Mouse (Mus musculus): ENCODE measurements around the gene Apbb2. TPM values are rescaled to one million over a fixed set of nuclear protein-coding genes. Genes with fewer than 3 reads are reported as not detected.

Apbb2 gene
- polyA plus RNA-seq, 1 experiment from 2014 or later = 126 TPM

DNA sequence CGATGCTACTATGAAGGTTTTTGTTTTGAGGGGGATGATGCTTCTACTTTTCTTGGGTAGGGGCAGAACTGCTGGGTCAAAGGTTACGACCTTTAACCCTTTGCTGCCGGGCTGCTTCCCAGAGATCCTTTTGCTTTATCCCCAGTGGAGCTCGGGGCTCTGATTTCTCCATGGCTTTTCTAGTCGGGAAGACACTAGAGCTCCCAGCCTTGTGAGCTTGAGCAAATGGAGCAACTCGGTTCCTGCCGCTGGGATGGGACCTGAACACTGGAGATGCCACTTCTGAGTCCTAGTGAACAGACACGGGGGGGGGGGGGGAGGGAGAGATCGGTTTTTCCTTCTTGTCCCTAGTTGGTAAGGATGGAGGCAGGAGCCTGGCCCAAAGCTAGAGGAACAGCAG lies 308.3 kb downstream of the Apbb2 start:
- Histone ChIP-seq H3K27ac (no peak overlapping the region), H3K4me2 (no peak overlapping the region), H3K36me3 (peaks cover 73% of the 10 kb centered on the region), H3K9me3 (no peaks in the 10 kb centered on the region), H3K9ac (no peak overlapping the region), H3K27me3 (no peaks in the 10 kb centered on the region), H3K4me1 (replicated peaks) (peaks cover 3% of the 10 kb centered on the region), H3K4me3 (no peak overlapping the region)
- ATAC-seq (ENCODE audit: low FRiP score) = no peak
- WGBS = 49% methylated on average over 9 of the region's 9 CpGs

DNA sequence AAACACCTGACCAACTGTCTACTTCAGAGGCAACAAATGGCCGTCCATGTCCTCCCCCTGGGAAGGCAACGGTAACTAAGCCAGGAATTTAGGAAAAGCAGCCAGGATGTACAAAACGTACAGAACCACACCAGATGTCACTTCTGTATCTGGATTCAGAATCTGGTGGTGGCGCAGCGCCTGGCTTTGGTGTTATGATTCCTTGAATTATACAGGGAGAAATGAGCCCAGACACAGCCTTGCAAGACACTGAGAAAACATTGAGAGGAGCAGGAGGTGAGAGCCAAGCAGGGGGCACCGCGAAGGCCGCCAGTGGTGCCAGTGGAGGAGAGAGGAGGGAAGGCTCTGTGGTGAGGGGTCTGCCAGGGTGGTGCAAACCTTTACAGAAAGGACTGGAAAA lies 313.1 kb downstream of the Apbb2 start:
- H3K36me3 ChIP-seq = peaks cover 70% of the 10 kb centered on the region

DNA sequence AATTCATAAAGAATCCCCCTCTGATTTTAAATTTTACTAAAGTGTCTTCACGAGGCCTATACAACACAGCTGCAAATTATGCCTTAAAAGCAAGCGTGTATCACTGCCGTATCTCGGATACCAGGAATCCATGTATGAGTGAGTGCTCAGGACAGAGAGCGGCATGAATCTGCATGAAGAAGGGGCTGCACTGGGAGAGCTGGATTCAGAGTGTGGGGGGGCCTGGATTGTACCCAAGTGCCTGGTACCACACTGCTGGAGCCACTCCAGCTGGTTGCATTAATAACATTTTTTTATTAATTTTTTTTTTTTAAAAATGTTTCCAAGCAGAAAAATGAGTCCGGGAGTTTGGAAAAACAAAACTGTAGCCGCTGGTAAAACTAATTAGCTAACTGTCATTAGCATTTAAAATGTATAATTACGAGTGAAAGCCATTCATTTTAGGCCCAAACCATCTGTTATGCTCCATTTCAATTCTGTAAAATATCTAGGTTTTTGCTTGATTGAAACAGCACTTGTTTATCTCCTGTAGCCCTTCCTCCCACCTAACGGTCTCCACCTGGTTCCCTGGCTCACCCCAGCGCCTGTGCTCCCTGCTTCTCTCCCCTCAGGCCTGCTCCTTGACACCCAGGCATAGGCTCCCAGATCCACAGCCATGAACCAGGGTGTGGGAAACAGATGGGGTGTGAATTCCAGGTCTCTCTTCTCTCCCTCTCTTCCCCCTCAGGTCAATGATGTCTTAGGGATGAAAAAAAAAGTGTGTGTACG lies 314.1 kb downstream of the Apbb2 start:
- Histone ChIP-seq H3K4me2 (no peak overlapping the region), H3K9me3 (no peaks in the 10 kb centered on the region), H3K9ac (no peak overlapping the region), H3K27me3 (no peaks in the 10 kb centered on the region), H3K4me3 (no peak overlapping the region), H3K27ac (peak overlapping the region; percentile 83), H3K36me3 (peaks cover 63% of the 10 kb centered on the region), H3K4me1 (replicated peaks) (peaks cover 8% of the 10 kb centered on the region)
- 65% methylated on average over 11 of the region's 11 CpGs for WGBS
- ATAC-seq (ENCODE audit: low FRiP score) = 0 out of 2 replicates have a peak, but pooled peaks have one; percentile 26

More for the DNA sequence above, 313.1 kb downstream of the Apbb2 start:
- Histone ChIP-seq H3K4me2 (no peak overlapping the region), H3K9ac (no peak overlapping the region), H3K27me3 (no peaks in the 10 kb centered on the region), H3K4me1 (replicated peaks) (peaks cover 8% of the 10 kb centered on the region), H3K4me3 (no peak overlapping the region), H3K9me3 (no peaks in the 10 kb centered on the region), H3K27ac (peak overlapping the region; percentile 83)
- ATAC-seq (ENCODE audit: low FRiP score) = no peak
- WGBS = 83% methylated on average over 8 of the region's 8 CpGs

DNA sequence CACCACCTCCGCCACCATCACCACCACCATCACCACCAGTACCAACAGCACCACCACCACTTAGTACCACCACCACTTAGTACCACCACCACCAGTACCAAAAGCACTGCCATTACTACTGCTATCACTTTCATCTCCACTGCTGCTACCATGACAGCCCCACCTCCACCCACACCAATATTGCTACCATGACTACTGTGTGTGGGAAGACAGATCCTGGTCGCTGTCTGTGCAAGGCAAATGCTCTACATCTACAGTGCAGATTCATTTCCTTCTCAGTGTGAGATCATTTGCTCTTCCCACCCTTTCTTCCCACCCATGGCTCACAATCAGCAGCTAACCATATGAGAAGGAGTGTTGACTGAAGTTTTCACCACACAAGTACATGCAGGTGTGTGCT lies 315.7 kb downstream of the Apbb2 start:
- Histone ChIP-seq H3K27ac (no peak overlapping the region), H3K4me2 (no peak overlapping the region), H3K9ac (no peak overlapping the region), H3K4me3 (no peak overlapping the region), H3K36me3 (peaks cover 55% of the 10 kb centered on the region), H3K4me1 (replicated peaks) (peaks cover 8% of the 10 kb centered on the region), H3K27me3 (no peaks in the 10 kb centered on the region), H3K9me3 (no peaks in the 10 kb centered on the region)
- WGBS = 89% methylated on average over 2 of the region's 2 CpGs
- 0 out of 2 replicates have a peak, but pooled peaks have one; percentile 31 for ATAC-seq (ENCODE audit: low FRiP score)

DNA sequence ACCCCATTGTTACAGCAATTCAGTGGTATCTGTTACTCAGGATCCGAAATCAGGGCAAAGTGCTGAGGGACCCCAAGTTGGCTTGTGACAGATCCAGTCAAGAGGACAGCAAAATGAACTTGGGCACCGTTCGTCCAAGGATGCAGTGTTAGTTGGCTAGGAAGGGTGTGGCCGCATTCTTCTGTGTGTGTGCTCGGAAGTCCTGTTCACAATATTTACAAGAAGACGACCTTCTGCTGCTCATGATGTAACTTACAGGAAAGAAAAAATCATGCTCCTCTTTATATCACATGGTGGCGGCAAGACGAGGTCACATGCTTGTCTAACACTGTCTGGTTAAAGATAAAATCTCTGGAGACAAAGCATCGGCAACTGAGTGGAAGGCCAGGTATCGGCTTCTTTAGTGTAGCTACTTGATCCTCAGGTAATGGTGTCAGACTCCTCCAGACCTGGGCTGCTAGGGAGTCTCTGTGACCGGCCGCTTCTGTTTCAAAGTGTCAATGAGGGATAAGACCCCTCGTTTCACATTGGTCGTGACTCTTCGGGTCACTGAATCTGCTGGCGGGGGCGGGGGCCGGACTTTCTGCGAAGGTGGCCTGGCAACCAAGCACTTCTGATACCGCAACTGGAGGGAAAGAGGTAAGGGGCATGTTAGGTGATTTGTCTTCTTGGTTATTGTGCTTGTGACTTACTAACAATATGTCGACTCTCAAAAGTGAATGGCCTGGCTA lies 316.3 kb downstream of the Apbb2 start:
- ATAC-seq (ENCODE audit: low FRiP score) = no peak
- WGBS = 92% methylated on average over 21 of the region's 21 CpGs
- Histone ChIP-seq H3K9me3 (no peaks in the 10 kb centered on the region), H3K4me1 (replicated peaks) (peaks cover 8% of the 10 kb centered on the region), H3K27me3 (no peaks in the 10 kb centered on the region), H3K9ac (no peak overlapping the region), H3K4me3 (no peak overlapping the region), H3K36me3 (peaks cover 53% of the 10 kb centered on the region), H3K4me2 (no peak overlapping the region), H3K27ac (no peak overlapping the region)

DNA sequence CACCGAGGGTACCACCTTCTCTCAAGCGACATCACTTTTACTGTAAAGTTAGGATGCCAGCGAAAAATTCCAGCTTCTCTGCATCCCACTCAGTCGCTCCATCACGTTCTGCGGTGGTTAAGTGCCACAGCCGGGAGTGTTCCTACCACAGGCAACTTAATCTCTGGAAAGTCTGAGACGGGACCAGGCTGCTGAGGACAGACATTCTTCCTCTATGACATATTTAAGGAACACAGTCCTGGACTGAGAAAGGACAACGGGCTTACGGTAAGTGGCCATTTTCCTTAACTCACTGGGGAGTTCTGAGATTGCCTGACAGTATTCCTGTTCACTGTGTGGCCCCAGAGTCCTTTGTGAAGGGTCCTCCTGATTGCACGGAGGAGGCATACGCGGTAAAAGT lies 318.0 kb downstream of the Apbb2 start:
- no peak overlapping the region for H3K4me3 ChIP-seq
- H3K9ac ChIP-seq = no peak overlapping the region
- WGBS = 93% methylated on average over 13 of the region's 13 CpGs
- H3K4me1 ChIP-seq (replicated peaks) = peaks cover 7% of the 10 kb centered on the region
- ATAC-seq (ENCODE audit: low FRiP score) = no peak
- no peaks in the 10 kb centered on the region for H3K27me3 ChIP-seq
- H3K36me3 ChIP-seq = peaks cover 48% of the 10 kb centered on the region
- H3K9me3 ChIP-seq = no peaks in the 10 kb centered on the region
- H3K4me2 ChIP-seq = no peak overlapping the region
- no peak overlapping the region for H3K27ac ChIP-seq

DNA sequence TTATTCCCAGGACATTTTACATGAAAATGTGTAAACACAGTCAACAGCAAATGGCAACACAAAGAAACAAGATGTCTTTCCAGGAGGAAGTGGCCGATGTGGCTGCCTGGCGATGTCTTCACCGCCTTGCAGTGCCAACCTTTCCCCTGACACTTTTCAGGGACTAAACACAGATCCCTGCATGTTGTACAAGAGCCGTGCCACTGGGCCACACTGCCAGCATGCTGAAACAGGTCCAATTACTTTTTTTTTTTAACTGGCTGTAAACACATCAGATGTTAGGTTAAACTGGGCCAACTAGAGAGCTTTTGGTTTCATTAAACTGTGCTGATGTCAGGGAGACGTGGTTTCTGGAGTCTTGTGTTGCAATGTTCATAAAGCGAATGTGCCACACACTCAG lies 319.7 kb downstream of the Apbb2 start:
- Histone ChIP-seq H3K4me1 (replicated peaks) (no peaks in the 10 kb centered on the region), H3K27me3 (no peaks in the 10 kb centered on the region), H3K9ac (no peak overlapping the region), H3K9me3 (no peaks in the 10 kb centered on the region), H3K4me3 (no peak overlapping the region), H3K4me2 (no peak overlapping the region), H3K27ac (no peak overlapping the region), H3K36me3 (peaks cover 43% of the 10 kb centered on the region)
- WGBS = 97% methylated on average over 6 of the region's 6 CpGs
- ATAC-seq (ENCODE audit: low FRiP score) = no peak

DNA sequence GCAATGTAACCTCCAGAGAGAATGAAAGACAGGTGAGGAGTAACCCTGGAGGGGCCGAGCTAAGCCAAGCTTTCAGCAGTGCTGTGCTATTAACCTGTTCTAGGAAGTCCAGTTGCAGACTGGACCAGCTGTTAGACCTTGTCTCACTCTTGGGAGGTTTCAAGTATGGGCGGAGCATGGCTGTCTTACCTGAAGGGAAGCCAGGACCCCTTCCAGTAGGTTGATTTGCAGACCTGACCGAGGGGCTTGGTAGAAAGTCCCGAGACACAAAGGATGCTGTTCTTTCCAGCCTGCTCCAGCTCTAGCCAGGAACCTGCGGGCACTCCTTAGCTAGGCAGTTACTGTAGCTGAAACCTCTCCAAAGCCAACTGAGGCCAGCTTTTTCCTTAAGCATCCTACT lies 322.5 kb downstream of the Apbb2 start:
- WGBS = 95% methylated on average over 5 of the region's 5 CpGs
- Histone ChIP-seq H3K9ac (no peak overlapping the region), H3K4me3 (no peak overlapping the region), H3K9me3 (no peaks in the 10 kb centered on the region), H3K4me1 (replicated peaks) (no peaks in the 10 kb centered on the region), H3K4me2 (no peak overlapping the region), H3K27ac (no peak overlapping the region), H3K36me3 (peaks cover 29% of the 10 kb centered on the region), H3K27me3 (no peaks in the 10 kb centered on the region)
- ATAC-seq (ENCODE audit: low FRiP score) = no peak

DNA sequence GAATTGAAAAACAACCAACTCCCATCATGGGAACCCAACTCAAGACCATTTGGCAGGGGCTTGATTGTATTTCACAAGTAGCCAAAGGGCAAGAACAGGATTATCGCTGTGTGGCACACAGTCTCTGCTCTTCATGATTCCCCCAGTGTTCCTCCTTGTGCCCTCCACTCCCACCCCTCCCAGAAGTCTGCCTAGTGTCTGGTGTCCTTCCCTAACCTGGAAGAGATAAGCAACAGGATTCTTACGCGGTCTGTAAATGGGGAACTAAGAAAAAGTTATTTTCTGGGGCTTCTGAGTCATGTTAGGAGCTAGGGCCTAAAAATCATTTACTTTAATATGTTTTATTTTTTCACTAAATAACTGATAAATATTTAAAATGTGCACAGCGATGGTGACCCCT lies 323.6 kb downstream of the Apbb2 start:
- no peak for ATAC-seq (ENCODE audit: low FRiP score)
- no peak overlapping the region for H3K4me3 ChIP-seq
- no peak overlapping the region for H3K27ac ChIP-seq
- no peaks in the 10 kb centered on the region for H3K27me3 ChIP-seq
- no peak overlapping the region for H3K9ac ChIP-seq
- WGBS = 91% methylated on average over 4 of the region's 4 CpGs
- peaks cover 22% of the 10 kb centered on the region for H3K36me3 ChIP-seq
- H3K9me3 ChIP-seq = no peaks in the 10 kb centered on the region
- H3K4me1 ChIP-seq (replicated peaks) = no peaks in the 10 kb centered on the region
- H3K4me2 ChIP-seq = no peak overlapping the region

DNA sequence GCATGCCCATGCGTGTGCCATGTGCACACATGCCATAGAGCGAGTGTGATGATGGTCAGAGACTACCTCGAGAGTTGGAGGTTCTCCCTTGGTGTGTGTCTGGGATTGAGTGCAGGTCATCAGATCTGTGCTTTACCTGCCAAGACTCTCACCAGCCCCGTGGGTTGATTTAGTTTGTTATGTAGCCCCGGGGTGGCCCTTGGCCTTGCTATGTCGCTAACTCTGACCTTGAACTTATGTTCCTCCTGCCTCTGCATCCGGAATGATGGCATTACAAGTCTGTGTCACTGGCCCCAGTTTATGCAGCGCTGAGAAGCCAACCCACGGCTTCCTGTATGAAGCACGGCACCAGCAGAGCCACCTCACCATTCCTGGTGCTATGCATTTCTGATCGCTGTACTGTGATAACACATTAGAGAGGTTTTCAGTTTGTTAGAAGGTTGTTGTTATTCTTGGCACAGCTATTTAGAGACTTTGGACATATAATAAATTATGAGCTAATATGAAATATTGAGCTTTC lies 324.4 kb downstream of the Apbb2 start:
- Histone ChIP-seq H3K27ac (no peak overlapping the region), H3K36me3 (peaks cover 18% of the 10 kb centered on the region), H3K27me3 (no peaks in the 10 kb centered on the region), H3K9me3 (no peaks in the 10 kb centered on the region), H3K4me2 (no peak overlapping the region), H3K4me1 (replicated peaks) (no peaks in the 10 kb centered on the region), H3K4me3 (no peak overlapping the region), H3K9ac (no peak overlapping the region)
- 89% methylated on average over 11 of the region's 11 CpGs for WGBS
- ATAC-seq (ENCODE audit: low FRiP score) = no peak

DNA sequence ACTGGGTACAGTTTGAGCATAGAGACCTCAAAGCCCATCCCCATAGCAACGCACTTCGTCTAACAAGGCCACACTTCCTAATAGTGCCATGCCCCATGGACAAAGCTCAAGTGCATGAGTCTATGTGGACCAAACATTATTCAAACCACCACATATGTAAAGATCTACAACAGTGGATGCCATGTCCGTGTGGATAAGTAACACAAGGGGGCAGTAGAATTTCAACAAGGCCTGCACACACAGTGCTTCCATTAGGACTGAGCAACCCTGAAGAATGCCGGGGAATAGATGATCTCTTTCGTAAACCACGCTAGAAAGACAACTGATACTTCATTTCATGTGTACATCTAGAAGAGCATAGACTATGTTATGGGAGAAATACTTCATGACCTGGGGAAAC lies 337.8 kb downstream of the Apbb2 start:
- Histone ChIP-seq H3K9ac (no peak overlapping the region), H3K27ac (no peak overlapping the region), H3K27me3 (no peaks in the 10 kb centered on the region), H3K4me2 (no peak overlapping the region), H3K9me3 (0 out of 2 replicates have a peak, but pooled peaks cover under 1% of the 10 kb centered on the region), H3K36me3 (no peaks in the 10 kb centered on the region), H3K4me1 (replicated peaks) (no peaks in the 10 kb centered on the region), H3K4me3 (no peak overlapping the region)
- 76% methylated on average over 6 of the region's 6 CpGs for WGBS
- ATAC-seq (ENCODE audit: low FRiP score) = no peak

DNA sequence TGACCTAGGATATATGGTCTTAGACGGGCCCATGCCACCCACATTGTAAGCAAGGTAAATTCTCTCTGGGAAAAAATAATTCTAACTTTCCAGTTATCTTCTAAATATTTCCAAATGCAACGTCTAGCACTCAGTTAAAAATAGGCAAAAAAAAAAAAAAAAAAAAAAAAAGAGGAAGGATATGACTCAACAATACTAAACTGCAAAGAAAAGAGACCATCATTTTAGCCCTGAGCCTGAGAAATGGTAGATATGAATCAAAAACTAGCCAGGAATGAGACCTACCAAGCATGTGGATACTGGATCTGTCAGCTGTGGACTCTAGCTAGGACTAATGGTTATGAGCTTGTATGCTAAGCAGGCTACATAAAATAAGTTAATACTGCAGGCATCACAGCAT lies 338.9 kb downstream of the Apbb2 start:
- Histone ChIP-seq H3K9ac (no peak overlapping the region), H3K36me3 (no peaks in the 10 kb centered on the region), H3K9me3 (no peaks in the 10 kb centered on the region), H3K4me3 (no peak overlapping the region), H3K27me3 (no peaks in the 10 kb centered on the region), H3K27ac (no peak overlapping the region), H3K4me1 (replicated peaks) (no peaks in the 10 kb centered on the region), H3K4me2 (no peak overlapping the region)
- no peak for ATAC-seq (ENCODE audit: low FRiP score)
- WGBS = 91% methylated on average over 2 of the region's 2 CpGs

Measured in hindbrain, embryonic 13.5 days (tissue).